Mouse (Mus musculus): Measurements from ENCODE around the gene Pex14. TPM values are rescaled to one million over a fixed set of nuclear protein-coding genes. Genes with fewer than 3 reads are reported as not detected.

Gene Pex14
- polyA plus RNA-seq, 1 experiment = not detected

DNA sequence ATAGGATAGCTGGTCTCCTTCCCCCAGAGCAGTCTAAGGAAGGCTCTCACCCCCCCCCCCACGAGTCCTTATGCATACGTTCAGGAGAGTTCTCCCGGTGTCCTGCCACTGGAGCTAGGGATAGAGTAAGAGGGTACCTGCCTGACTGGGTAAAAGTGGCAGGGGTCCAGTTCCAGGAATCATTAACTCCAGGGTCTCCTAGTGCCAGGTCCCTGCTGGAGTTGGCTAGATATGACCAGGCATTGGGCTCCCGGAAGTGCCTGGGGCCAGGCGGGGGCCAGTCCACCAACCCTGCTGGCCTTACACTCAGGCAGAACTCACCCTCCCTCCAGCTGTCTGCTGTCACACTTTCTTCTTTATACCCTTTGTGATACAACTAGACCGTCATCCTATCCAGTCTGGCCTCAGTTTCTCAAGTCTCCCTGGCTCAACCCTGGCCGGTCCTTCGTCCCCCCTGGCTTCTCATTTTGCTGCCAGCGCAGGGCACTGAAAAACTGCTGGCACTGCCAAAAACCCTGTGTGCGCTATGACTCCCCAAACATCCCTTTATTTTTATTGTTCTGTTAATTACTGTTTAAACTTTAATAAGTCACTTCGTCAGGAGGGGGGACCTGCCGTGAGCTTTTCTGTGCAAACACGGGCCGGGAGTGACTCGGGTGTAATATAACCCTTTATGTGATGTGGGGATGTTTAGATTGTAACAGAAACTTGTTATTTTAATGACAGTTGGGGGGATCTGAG lies 180.8 kb downstream of the Pex14 start:
- 54% methylated on average over 15 of the region's 15 CpGs for WGBS
- TF ChIP-seq POLR2A (IDR thresholded peaks at IDR 0.05; ENCODE audit: insufficient read depth, low read depth, low read length) (no peak), CTCF (IDR thresholded peaks at IDR 0.05; ENCODE audit: insufficient read depth, low read depth, low read length) (no peak)
- no peak overlapping the region for H3K27ac ChIP-seq (ENCODE audit: insufficient read depth, low read depth, low read length)
- H3K4me3 ChIP-seq (ENCODE audit: insufficient read depth, low read depth, low read length) = no peak overlapping the region
- peaks cover 13% of the 10 kb centered on the region for H3K4me1 ChIP-seq (ENCODE audit: control insufficient read depth, insufficient read depth, low read length)

GRCm38 (mm10) chr4:148915849-148916248 lies 183.8 kb downstream of the Pex14 start:
- Histone ChIP-seq H3K27ac (ENCODE audit: insufficient read depth, low read depth, low read length) (no peak overlapping the region), H3K4me1 (ENCODE audit: control insufficient read depth, insufficient read depth, low read length) (peaks cover 7% of the 10 kb centered on the region; the same call in 1 of the 2 replicates), H3K4me3 (ENCODE audit: insufficient read depth, low read depth, low read length) (no peak overlapping the region)
- 91% methylated on average over 15 of the region's 15 CpGs for WGBS
- TF ChIP-seq POLR2A (IDR thresholded peaks at IDR 0.05; ENCODE audit: insufficient read depth, low read depth, low read length) (no peak), CTCF (IDR thresholded peaks at IDR 0.05; ENCODE audit: insufficient read depth, low read depth, low read length) (no peak)

DNA sequence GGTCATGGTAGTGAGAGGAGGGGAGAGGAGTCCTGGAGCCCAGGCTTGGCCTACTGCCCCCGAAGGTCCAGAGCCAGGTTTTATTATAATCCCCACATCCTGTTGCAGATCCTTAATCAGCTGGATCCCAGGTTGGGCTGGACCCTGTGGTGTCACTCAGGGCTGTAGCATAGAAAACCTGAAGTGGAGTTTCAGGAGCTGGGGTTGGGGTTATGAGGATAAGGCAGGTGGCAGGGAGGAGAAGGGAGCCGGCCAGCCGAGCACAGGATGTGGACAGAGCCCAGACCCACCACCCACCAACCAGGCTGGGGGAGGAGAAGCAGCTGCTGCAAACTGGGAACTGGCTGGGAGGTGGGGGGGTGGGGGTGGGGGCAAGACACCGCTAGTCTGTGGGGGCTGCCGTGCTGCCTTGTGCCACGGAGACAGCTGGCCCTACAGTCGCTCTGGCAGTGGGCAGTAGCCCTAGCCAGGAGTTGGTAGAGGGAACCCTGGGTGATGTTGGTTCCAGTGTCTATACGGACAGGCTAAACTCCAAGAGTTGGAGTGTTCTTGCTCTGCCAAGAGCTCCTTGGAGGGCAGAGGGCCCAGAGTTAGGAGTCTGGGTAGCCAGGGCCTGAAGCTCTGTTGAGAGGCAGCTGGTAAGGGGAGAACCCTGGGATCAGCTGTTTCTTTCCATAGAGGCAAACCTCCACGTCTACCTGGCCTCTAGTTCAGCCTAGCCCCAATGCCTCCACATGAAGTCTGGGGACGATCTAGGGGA lies 184.6 kb downstream of the Pex14 start:
- Histone ChIP-seq H3K4me3 (ENCODE audit: insufficient read depth, low read depth, low read length) (no peak overlapping the region), H3K27ac (ENCODE audit: insufficient read depth, low read depth, low read length) (no peak overlapping the region), H3K4me1 (ENCODE audit: control insufficient read depth, insufficient read depth, low read length) (peaks cover 7% of the 10 kb centered on the region; the same call in 1 of the 2 replicates)
- 64% methylated on average over 10 of the region's 10 CpGs for WGBS
- TF ChIP-seq POLR2A (IDR thresholded peaks at IDR 0.05; ENCODE audit: insufficient read depth, low read depth, low read length) (no peak), CTCF (IDR thresholded peaks at IDR 0.05; ENCODE audit: insufficient read depth, low read depth, low read length) (no peak)

GRCm38 (mm10) chr4:148912826-148913590 lies 186.7 kb downstream of the Pex14 start:
- Histone ChIP-seq H3K4me3 (ENCODE audit: insufficient read depth, low read depth, low read length) (no peak overlapping the region), H3K4me1 (ENCODE audit: control insufficient read depth, insufficient read depth, low read length) (peaks cover 6% of the 10 kb centered on the region), H3K27ac (ENCODE audit: insufficient read depth, low read depth, low read length) (no peak overlapping the region)
- no peak for TF ChIP-seq POLR2A (IDR thresholded peaks at IDR 0.05; ENCODE audit: insufficient read depth, low read depth, low read length)
- TF ChIP-seq CTCF (IDR thresholded peaks at IDR 0.05; ENCODE audit: insufficient read depth, low read depth, low read length) = no peak
- 82% methylated on average over 8 of the region's 8 CpGs for WGBS

- Histone ChIP-seq H3K4me1 (ENCODE audit: control insufficient read depth, insufficient read depth, low read length) (peaks cover 6% of the 10 kb centered on the region), H3K4me3 (ENCODE audit: insufficient read depth, low read depth, low read length) (no peak overlapping the region), H3K27ac (ENCODE audit: insufficient read depth, low read depth, low read length) (no peak overlapping the region)
- TF ChIP-seq POLR2A (IDR thresholded peaks at IDR 0.05; ENCODE audit: insufficient read depth, low read depth, low read length) (no peak), CTCF (IDR thresholded peaks at IDR 0.05; ENCODE audit: insufficient read depth, low read depth, low read length) (no peak)
- WGBS = 93% methylated on average over 7 of the region's 7 CpGs
These were observed 187.5 kb downstream of the Pex14 start for GRCm38 (mm10) chr4:148912134-148912533.

Other genes starting within 250 kb of the Pex14 start
- not detected in 2 replicates for gene Dffa, start 4.3 kb upstream of the Pex14 start, polyA plus RNA-seq (2012; ENCODE audit: insufficient read depth, insufficient read length, low replicate concordance, missing spikeins)
- gene Cort, start 26.9 kb upstream of the Pex14 start, polyA plus RNA-seq (2012; ENCODE audit: insufficient read depth, insufficient read length, low replicate concordance, missing spikeins) = not detected in 2 replicates
- not detected in 2 replicates for gene Cenps, start 37.8 kb upstream of the Pex14 start, polyA plus RNA-seq (2012; ENCODE audit: insufficient read depth, insufficient read length, low replicate concordance, missing spikeins)
- gene Pgd, start 66.9 kb upstream of the Pex14 start, polyA plus RNA-seq (2012; ENCODE audit: insufficient read depth, insufficient read length, low replicate concordance, missing spikeins) = 246 TPM in 1 of 2 replicates, not detected in the other
- gene Kif1b, start 207.8 kb upstream of the Pex14 start, polyA plus RNA-seq (2012; ENCODE audit: insufficient read depth, insufficient read length, low replicate concordance, missing spikeins) = 79.8 and 484 TPM in 2 replicates